Mouse (Mus musculus) bone marrow macrophage, adult 2 months (primary cell): ENCODE results near the gene Adam12.

Experiments
- CTCF ChIP-seq: IDR thresholded peaks from 2 replicates; pipeline ENCODE4 v1.5.1; 2012; ENCODE audit warnings: low read depth, mild to moderate bottlenecking, low read length, moderate library complexity
- POLR2A ChIP-seq: IDR thresholded peaks from 2 replicates; pipeline ENCODE4 v1.6.1; 2012; ENCODE audit warnings: mild to moderate bottlenecking, low read depth, low read length, borderline replicate concordance

- no peak for TF ChIP-seq CTCF
- no peak for TF ChIP-seq POLR2A
Observed at GRCm38 (mm10) chr7:134007942-134008361, 224.0 kb downstream of the Adam12 start.
